Mouse (Mus musculus) CH12.LX (cell line): ENCODE data around the gene Gabrr2.
A peak's percentile ranks its signal among the peaks of the same experiment; 100 is the strongest.

ENCODE experiments used
- CHD2 ChIP-seq: IDR thresholded peaks from 2 replicates; pipeline ENCODE4 v1.6.1; 2011; ENCODE audit warnings: low read length, improper control_type of control experiment
- ELF1 ChIP-seq: IDR thresholded peaks from 2 replicates; pipeline ENCODE4 v1.6.1; 2014; ENCODE audit warnings: low read depth, mild to moderate bottlenecking, inconsistent platforms, low read length, improper control_type of control experiment
- MEF2A ChIP-seq: IDR thresholded peaks from 2 replicates; pipeline ENCODE4 v1.6.1; 2014; ENCODE audit warnings: low read depth, mild to moderate bottlenecking, inconsistent platforms, low read length, improper control_type of control experiment, borderline replicate concordance
- NELFE ChIP-seq: IDR thresholded peaks from 2 replicates; pipeline ENCODE4 v1.6.1; 2011; ENCODE audit warnings: low read depth, low read length, improper control_type of control experiment
- POLR2A ChIP-seq: IDR thresholded peaks from 2 replicates; pipeline ENCODE4 v1.6.1; 2011; ENCODE audit warnings: low read depth, mild to moderate bottlenecking, improper control_type of control experiment, low read length
- ZC3H11A ChIP-seq: IDR thresholded peaks from 2 replicates; pipeline ENCODE4 v1.6.1; 2012; ENCODE audit warnings: low read depth, mild to moderate bottlenecking, inconsistent platforms, low read length, improper control_type of control experiment

DNA sequence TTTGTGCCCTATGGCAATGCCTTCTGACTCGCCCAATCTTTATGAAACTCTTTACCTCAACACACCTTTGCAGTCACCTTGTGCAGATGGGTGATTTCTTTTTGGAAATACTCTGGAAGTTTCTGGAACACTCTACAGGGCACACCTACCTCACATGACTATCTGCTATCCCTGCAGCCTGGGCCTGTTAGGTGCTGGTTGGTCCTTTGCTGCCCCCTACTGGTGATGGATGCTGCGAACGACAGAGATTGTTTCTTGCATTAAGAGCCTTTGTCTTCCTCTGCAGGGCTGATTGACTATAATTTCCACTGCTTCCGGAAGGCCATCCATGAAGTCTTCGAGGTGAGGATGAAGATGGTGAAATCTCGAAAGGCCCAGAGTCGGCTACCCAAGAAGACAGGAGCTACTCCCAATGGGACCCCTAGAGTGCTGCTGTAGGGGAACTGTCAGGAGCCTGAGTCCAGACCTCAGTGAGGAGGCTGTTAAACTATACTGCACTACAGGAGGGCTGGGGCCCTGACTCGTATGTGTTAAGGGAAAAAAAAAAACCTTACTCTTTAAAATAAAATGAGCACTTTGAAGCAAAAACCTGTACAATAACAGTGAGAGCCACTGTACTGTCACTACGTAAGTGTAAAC lies 44.3 kb upstream of the Gabrr2 start:
- TF ChIP-seq CHD2: no peak
- TF ChIP-seq MEF2A: no peak
- no peak for TF ChIP-seq ELF1
- TF ChIP-seq ZC3H11A: peak; percentile 40
- no peak for TF ChIP-seq POLR2A
- TF ChIP-seq NELFE: no peak
